Mouse (Mus musculus): ENCODE measurements at regions not wholly inside any gene's neighbourhood (a gene's known extent, or its start where the extent isn't known, plus 50 kb on each side); places are given as distances from the start of the nearest gene placed in this dataset.
A peak's percentile ranks its signal among the peaks of the same experiment; 100 is the strongest.

- intact Hi-C loops (cut with DNase I): no loop called here
Measured at GRCm38 (mm10) chr16:78490245-78490644, 86.3 kb downstream of the D16Ertd472e start.

GRCm38 (mm10) chr16:78489604-78490003, 86.9 kb downstream of the D16Ertd472e start:
- intact Hi-C loops (cut with DNase I): no loop called here

More at GRCm38 (mm10) chr16:78490245-78490644, 86.3 kb downstream of the D16Ertd472e start:
- DNase-seq (ENCODE audit: low spot score in 2 of 2): no peak

GRCm38 (mm10) chr16:78486531-78486930, 90.0 kb downstream of the D16Ertd472e start:
- intact Hi-C loops (cut with DNase I): no loop called here
- peak in 1 of 2 experiments; percentile 21 for DNase-seq (ENCODE audit: low spot score in 2 of 2)

More at GRCm38 (mm10) chr16:78489604-78490003, 86.9 kb downstream of the D16Ertd472e start:
- DNase-seq (ENCODE audit: low spot score in 2 of 2): no peak

- no peak for DNase-seq (ENCODE audit: low spot score in 2 of 2)
- intact Hi-C loops (cut with DNase I): no loop called here
Measured at GRCm38 (mm10) chr16:78484319-78484718, 92.2 kb downstream of the D16Ertd472e start.

GRCm38 (mm10) chr16:78481571-78481970, 94.9 kb downstream of the D16Ertd472e start:
- no peak for DNase-seq (ENCODE audit: low spot score in 2 of 2)
- intact Hi-C loops (cut with DNase I): no loop called here

GRCm38 (mm10) chr16:78481065-78481464, 95.4 kb downstream of the D16Ertd472e start:
- DNase-seq (ENCODE audit: low spot score in 2 of 2): no peak
- intact Hi-C loops (cut with DNase I): no loop called here

GRCm38 (mm10) chr16:78480261-78480660, 96.2 kb downstream of the D16Ertd472e start:
- DNase-seq (ENCODE audit: low spot score in 2 of 2): no peak
- intact Hi-C loops (cut with DNase I): no loop called here

GRCm38 (mm10) chr16:78473456-78473855, 96.5 kb upstream of the Btg3 start:
- intact Hi-C loops (cut with DNase I): no loop called here
- no peak for DNase-seq (ENCODE audit: low spot score in 2 of 2)

- intact Hi-C loops (cut with DNase I): no loop called here
- no peak for DNase-seq (ENCODE audit: low spot score in 2 of 2)
Measured at GRCm38 (mm10) chr16:78459996-78460395, 83.0 kb upstream of the Btg3 start.

- DNase-seq (ENCODE audit: low spot score in 2 of 2): peak in 1 of 2 experiments; percentile 6
- intact Hi-C loops (cut with DNase I): no loop called here
Measured at GRCm38 (mm10) chr16:78457731-78458151, 80.7 kb upstream of the Btg3 start.

GRCm38 (mm10) chr16:78456345-78456744, 79.4 kb upstream of the Btg3 start:
- no peak for DNase-seq (ENCODE audit: low spot score in 2 of 2)
- intact Hi-C loops (cut with DNase I): no loop called here

- no peak for DNase-seq (ENCODE audit: low spot score in 2 of 2)
- intact Hi-C loops (cut with DNase I): loop anchor here (5.0 kb wide), 2 partner anchors 123 to 498 kb away; partner anchors contain the start of gene D16Ertd472e
Measured at GRCm38 (mm10) chr16:78454509-78454908, 77.5 kb upstream of the Btg3 start.

GRCm38 (mm10) chr16:78452303-78452702, 75.3 kb upstream of the Btg3 start:
- intact Hi-C loops (cut with DNase I): loop anchor here (1.0 to 5.0 kb wide), 4 partner anchors 125 to 500 kb away; partner anchors contain the start of gene D16Ertd472e
- peak; percentile 61 to 71 for DNase-seq (ENCODE audit: low spot score in 2 of 2)

GRCm38 (mm10) chr16:78451750-78452149, 74.8 kb upstream of the Btg3 start:
- DNase-seq (ENCODE audit: low spot score in 2 of 2): no peak
- intact Hi-C loops (cut with DNase I): loop anchor here (1.0 to 5.0 kb wide), 4 partner anchors 126 to 501 kb away; partner anchors contain the start of gene D16Ertd472e

GRCm38 (mm10) chr16:78451251-78451650, 74.3 kb upstream of the Btg3 start:
- intact Hi-C loops (cut with DNase I): loop anchor here (5.0 kb wide), 2 partner anchors 126 to 501 kb away; partner anchors contain the start of gene D16Ertd472e
- DNase-seq (ENCODE audit: low spot score in 2 of 2): no peak

GRCm38 (mm10) chr16:78449231-78449630, 72.2 kb upstream of the Btg3 start:
- DNase-seq (ENCODE audit: low spot score in 2 of 2): no peak
- intact Hi-C loops (cut with DNase I): no loop called here

GRCm38 (mm10) chr16:78443262-78443661, 66.3 kb upstream of the Btg3 start:
- peak; percentile 49 to 68 for DNase-seq (ENCODE audit: low spot score in 2 of 2)
- intact Hi-C loops (cut with DNase I): no loop called here

- peak in 1 of 2 experiments; percentile 18 for DNase-seq (ENCODE audit: low spot score in 2 of 2)
- intact Hi-C loops (cut with DNase I): no loop called here
Measured at GRCm38 (mm10) chr16:78442830-78443229, 65.8 kb upstream of the Btg3 start.

- intact Hi-C loops (cut with DNase I): no loop called here
- no peak for DNase-seq (ENCODE audit: low spot score in 2 of 2)
Measured at GRCm38 (mm10) chr16:78441961-78442360, 65.0 kb upstream of the Btg3 start.

- DNase-seq (ENCODE audit: low spot score in 2 of 2): no peak
- intact Hi-C loops (cut with DNase I): loop anchor here (5.0 kb wide), 1 partner anchor 233 kb away; no protein-coding TSS in a partner anchor
Measured at GRCm38 (mm10) chr16:78435707-78436106, 58.7 kb upstream of the Btg3 start.

GRCm38 (mm10) chr16:78427470-78428041, 50.6 kb upstream of the Btg3 start:
- DNase-seq (ENCODE audit: low spot score in 2 of 2): peak; percentile 73 to 90
- intact Hi-C loops (cut with DNase I): loop anchor here (2.0 kb wide), 1 partner anchor 51 kb away; the partner anchor contains the start of gene Btg3

All from left cerebral cortex, postnatal 25 days (tissue).